Mouse (Mus musculus) megakaryocyte progenitor cell, adult 5-6 weeks (primary cell): ENCODE measurements around the gene Trnt1. TPM values are rescaled to one million over a fixed set of nuclear protein-coding genes. Genes with fewer than 3 reads are reported as not detected.

Source experiments
- ATAC-seq: replicated peaks from 2 replicates; pipeline ENCODE4 v1.8.0; 2016; ENCODE audit warnings: mild to moderate bottlenecking, moderate TSS enrichment, inconsistent platforms; ENCODE audit not compliant: poor library complexity
- total RNA-seq, 2 experiments: library from RNA; stranded (forward) in 1 of 2; stranded (reverse) in 1 of 2; fragments of 157-497, 149-512 nt in 1 of 2; fragments of 200-1000 nt in 1 of 2; gene quantifications; 2 replicates each; pipeline versions ENCODE4 v1.2.3 to v1.2.4; 2015 to 2017

Trnt1 gene
- total RNA-seq, 2 experiments from 2014 or later: 65.0 to 88.1 TPM

DNA sequence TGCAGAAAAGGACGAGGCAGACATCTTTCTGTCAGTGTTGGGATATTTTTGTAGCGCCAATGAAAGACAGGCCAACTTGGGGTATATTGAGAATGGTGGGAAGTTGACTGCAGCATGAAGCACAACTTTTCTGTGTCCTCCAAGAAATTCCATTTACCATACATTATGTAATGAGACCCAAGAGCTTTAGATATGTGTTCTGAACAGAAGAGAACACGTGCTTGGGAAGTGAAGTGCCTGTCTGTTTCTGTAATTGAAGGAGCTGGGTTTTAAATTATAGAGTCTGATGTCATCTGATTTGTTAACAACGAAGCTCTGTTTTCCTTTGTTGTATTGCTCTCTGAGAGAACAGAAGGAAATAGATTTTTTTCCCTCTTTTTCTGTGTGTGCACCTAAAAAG, 1.1 kb downstream of the Trnt1 start:
- ATAC-seq: no peak

- no peak for ATAC-seq
These were observed 18.2 kb downstream of the Trnt1 start for GRCm38 (mm10) chr6:106787138-106787537.

DNA sequence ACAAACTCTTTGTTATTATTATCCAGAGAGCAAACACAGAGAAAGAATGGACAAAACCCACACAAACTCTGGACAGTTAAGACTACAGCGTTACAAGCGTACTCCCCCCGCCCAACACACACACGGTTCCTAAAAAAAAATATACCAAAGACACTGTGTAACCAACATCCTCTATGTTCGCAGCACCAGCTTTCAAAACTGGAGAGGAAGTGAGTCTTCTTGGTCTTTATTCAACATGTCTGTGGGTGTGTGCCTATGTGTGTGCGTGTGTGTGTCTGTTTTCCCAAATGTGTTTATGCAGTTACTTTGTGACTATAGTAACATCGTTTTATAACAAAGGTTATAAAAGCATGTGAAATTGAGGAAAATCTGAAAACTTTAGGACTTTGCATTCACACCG, 22.5 kb downstream of the Trnt1 start:
- ATAC-seq: peak; percentile 26; the same call in 1 of the 2 replicates

GRCm38 (mm10) chr6:106792486-106792885, 23.6 kb downstream of the Trnt1 start:
- no peak for ATAC-seq

GRCm38 (mm10) chr6:106793088-106793487, 24.2 kb downstream of the Trnt1 start:
- ATAC-seq: no peak

DNA sequence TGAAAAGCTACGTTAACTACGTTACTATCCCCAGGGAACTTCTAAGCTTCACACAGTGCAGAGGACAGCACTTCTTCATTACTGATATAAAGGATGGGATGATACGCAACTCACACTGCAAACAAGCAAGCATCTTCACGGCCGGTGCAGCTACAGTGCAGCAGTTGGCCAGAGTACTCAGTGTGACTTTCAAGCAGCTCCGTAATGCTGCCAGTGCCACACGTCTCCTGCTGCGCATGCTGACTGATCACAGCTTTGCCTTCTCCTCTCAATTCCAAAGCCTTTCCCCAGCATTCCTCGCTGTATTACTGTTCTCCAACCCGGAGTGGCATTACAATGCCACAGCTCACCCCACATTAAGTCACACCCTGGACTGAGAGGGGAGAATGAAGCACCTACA, 24.7 kb downstream of the Trnt1 start:
- no peak for ATAC-seq

DNA sequence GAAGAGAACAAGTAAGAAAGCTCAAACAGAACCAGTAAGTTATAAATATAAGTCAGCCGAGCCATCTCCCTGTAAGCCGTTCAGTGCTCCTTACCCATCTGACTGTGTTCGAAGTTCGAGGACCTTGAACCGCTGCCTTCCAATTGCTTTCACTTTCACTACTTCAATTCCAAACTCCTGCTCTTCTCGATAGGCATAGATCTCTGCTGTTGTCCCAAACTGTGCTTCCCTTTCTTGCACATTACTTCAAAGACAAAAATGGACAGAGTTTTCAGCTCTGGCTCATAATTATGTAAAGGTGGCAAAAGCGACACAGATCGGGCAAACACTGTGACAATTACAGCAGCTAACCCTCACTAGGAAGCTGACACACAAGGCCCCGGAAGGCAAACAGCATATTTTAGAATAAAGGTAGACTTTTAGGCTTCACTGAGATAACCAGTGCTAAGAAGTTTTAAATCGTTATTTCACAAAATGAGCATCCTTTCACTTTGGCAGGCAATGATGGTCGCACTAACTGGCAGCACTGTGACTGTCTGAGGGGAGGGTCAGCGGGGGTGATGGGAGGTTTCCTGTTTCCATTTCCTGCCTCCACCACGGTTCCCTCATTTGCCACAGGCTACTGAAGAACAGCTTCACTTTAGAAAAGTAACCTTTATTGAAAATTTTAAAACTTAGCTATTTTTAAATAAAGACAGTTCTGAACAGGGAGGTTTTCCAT, 25.3 kb downstream of the Trnt1 start:
- peak; percentile 65 for ATAC-seq

DNA sequence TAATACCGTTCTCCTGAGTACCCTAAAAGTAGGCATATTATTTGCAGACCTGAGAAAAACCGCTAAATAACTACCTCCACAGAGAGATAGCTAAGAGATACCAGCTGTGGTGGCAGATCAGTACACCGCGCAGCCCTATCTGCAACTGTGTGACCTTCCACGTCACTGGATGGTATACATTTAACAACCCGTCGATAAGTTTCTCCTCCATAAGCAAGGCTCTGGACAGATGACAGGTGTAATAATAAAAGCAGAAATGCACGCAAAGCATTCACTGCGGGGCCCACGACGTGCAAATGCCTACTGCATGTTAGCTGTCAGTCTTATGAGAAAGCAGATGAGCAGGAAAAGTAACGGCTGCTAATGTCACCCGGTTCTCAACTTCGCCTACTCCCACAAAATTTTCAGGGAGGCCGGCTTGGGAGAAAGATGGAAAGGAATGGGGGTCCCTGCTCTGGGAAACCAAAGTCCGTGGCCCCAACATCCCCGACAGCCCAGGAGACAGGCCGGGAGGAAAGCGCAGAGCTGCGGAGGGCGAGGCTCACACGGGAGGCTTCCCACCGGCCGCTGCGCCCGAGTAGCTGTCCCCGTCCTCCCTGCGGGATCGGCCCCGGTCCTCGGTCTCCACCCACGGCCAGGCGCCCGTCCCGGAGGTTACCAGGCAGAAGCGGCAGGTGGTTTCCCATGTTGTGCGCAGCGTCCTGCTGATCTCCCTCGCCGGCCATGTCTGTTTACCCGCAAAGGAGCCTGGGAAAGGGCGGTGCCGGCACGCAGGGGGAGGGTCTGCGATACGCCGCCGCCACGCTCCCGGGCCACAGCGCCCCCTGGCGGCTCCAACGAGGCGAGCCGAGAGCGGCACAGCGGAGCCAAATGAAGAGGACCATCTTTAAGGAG, 30.7 kb downstream of the Trnt1 start, which contains the start of gene Crbn:
TSS of gene Crbn (minus strand) at position 745 of the 894 bp plus-strand sequence.
- ATAC-seq: peak; percentile 95

DNA sequence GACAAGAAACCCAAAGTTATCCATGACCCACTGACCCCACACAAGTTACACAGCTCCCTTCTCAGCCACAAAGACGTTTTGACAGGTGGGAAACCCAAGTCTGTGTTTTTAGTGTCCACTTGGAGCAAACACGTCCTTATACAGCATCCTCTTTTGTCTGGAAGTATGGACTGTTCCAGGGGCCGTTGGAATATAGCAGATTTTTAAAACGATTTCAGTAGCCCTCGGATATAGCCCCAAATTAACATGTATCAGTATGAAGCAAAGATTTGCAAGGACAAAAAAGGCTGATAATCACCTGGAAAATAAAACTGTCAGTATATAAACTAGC, 31.3 kb downstream of the Trnt1 start:
- ATAC-seq: no peak

DNA sequence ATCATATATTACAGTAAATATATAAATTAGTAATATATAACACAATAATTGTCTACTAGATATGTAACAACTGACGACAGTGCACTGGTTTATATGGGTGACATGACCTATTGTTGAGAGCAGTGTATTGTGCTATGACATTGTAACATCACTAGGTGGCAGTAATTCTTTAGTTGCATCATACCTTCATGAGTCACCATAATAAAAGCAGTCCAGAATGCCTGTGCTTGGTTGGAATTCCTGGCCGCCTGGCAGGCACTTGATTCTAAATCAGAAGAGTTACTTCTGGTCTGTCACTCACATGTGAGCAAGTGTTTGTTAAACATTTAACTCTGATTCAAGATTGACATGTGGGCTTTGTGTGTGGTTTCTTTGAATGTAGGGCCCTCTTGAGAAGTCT, 36.0 kb downstream of the Trnt1 start:
- peak; percentile 88 for ATAC-seq

- no peak for ATAC-seq
These were observed 40.2 kb downstream of the Trnt1 start for GRCm38 (mm10) chr6:106809161-106809560.

DNA sequence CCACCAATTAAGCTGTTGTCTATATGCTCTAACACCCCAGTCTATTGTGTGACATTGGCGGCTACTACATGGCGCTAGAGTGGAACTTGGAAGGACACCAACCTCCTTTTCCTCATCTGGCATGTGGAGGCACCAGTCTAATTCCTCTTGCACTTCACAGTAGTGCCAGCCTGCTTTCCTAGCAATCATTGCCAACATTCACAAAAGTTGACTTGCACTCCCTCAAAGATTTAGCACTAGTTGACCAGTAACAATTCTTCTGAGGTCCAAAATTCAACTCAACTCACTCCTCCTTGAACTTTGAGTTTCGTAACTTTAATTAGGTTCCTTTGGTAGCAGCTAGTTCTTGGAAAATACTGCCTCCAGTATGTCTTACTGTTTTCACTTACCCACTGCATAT, 41.8 kb downstream of the Trnt1 start:
- ATAC-seq: no peak

DNA sequence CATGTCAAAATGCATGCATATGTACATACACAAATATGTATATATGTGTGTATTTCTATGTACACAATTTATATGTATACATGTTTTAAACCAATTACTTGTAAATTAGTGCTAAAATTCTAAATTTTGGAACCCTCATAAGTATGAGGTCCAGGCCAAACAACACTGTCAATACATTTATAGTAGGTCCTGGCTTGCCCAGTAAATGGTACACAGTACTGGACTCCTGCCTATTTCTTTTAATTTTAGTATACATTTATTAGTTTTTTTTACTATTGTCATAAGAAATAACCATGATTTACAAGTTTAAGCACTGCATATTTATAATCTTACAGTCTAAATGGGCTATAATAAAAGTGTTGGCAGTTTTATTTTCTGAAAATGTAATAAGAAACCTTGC, 50.3 kb downstream of the Trnt1 start:
- ATAC-seq: no peak

DNA sequence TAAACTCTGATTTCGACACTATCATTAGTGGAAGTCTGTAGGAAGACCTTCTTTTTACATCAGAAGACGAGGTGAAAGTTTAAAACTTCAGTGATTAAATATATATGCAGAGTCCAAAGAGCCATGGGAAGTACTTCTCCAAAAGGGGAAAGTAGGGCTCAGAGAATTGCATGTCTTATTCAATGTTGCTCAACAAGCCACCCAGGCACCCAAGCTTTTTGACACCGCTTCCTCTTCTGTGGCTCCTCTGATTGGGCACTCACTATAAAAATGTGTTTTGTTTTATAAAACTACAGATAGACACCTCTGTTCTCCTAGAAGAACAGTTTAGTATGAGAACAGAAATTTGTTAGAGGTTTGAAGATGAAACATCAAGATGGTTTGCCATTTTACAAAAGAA, 51.0 kb downstream of the Trnt1 start:
- peak; percentile 78 for ATAC-seq

GRCm38 (mm10) chr6:106820566-106820965, 51.6 kb downstream of the Trnt1 start:
- ATAC-seq: no peak

DNA sequence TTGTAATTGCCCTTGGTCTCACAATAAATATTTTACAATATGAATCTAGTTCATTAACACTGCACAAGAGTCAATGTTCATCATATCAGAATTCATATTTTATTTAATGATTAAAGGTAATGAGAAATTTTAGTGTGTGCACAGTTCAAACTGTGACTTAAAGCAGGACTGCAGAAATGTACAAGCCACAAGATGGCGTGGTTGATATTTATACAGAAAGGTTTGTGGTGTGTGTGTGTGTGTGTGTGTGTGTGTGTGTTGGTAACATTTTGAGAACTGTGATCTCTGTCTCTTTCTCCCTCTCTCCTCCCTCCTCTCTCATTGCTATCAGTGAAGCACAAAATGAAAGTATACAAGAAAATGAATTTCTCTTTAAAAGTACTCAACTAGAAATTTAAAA, 53.4 kb downstream of the Trnt1 start:
- peak; percentile 57 for ATAC-seq

Other genes starting within 250 kb of the Trnt1 start
- 0.46 and 0.49 TPM in 2 replicates for gene Il5ra, start 20.1 kb upstream of the Trnt1 start, total RNA-seq (2015)
- 0.41 and 1.0 TPM in 2 replicates for gene Il5ra, start 20.1 kb upstream of the Trnt1 start, total RNA-seq (2017)
- gene Crbn, start 31.0 kb downstream of the Trnt1 start, total RNA-seq (2015): 19.7 and 23.6 TPM in 2 replicates
- 34.6 and 43.8 TPM in 2 replicates for gene Crbn, start 31.0 kb downstream of the Trnt1 start, total RNA-seq (2017)